Mouse (Mus musculus): ENCODE measurements around the gene Tesk1. TPM values are rescaled to one million over a fixed set of nuclear protein-coding genes. Genes with fewer than 3 reads are reported as not detected.

Gene Tesk1
- polyA plus RNA-seq (2016; fragmentation: Nextera tagmentation; extraction: Ambion mirVana): 7.1 and 8.3 TPM in 2 replicates

DNA sequence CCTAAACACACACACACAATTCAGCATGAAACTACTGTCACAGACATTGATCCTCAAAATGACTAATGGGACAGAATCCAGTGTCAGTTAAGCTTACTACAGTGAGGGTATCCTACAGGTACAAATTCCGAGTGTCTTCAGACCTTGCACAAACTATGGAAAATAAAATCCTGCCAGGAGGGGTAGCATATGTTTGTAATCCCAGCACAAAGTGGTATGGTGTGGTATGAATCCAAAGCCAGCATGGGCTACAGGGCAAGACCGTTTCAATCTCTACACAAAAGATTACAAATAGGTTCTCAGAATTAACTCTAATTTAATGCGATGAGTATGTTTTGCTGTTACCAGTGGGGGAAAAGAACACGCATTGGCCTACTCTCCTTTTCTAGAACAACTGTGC lies at the start of gene Tesk1:
TSS of gene Tesk1 (plus strand) at position 301 of the 400 bp plus-strand sequence.
- H3K36me3 ChIP-seq: peaks cover 21% of the 10 kb centered on the region
- peaks cover 16% of the 10 kb centered on the region for H3K4me1 ChIP-seq (replicated peaks)
- WGBS: 28% methylated on average over 4 of the region's 4 CpGs
- H3K4me3 ChIP-seq: peak within 1 kb of the TSS; percentile 91
- no peaks in the 10 kb centered on the region for H3K9me3 ChIP-seq
- no peak for DNase-seq (ENCODE audit: low spot score)
- H3K27ac ChIP-seq: peak within 1 kb of the TSS; percentile 97
- peaks cover 3% of the 10 kb centered on the region; the same call in 1 of the 2 replicates for H3K27me3 ChIP-seq (ENCODE audit: insufficient read depth, poor library complexity, severe bottlenecking)

DNA sequence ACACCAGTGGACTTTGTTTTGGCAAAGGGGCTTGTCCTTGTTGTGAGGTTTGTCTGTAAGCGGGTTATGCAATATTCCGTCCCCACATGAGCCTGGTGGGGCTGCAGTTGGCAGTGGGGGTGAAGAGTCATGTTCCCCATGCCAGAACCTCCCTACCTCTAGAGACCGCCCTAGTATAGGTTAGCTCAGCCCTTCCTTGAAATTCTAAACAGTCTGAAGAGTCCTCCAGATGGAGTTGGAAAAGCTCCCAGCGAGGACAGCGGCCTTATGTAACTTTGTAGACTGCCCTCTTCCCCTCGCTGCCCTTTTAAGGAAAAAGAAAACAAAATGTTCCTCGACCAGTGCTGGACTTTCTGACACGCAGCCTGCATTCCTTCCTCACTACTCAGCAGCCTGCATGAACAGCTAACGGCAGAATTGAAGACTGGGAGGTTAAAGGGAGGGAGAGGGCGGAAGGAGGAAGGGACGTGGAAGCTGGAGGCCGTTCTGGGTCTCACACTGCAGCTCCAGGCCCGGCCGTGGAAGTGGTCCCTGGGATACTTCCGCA lies 47.3 kb upstream of the Tesk1 start:
- no peak overlapping the region for H3K4me3 ChIP-seq
- peaks cover 40% of the 10 kb centered on the region for H3K4me1 ChIP-seq (replicated peaks)
- peak; percentile 38 for DNase-seq (ENCODE audit: low spot score)
- peak overlapping the region; percentile 70 for H3K27ac ChIP-seq
- no peaks in the 10 kb centered on the region for H3K9me3 ChIP-seq
- WGBS: 62% methylated on average over 15 of the region's 15 CpGs
- no peaks in the 10 kb centered on the region for H3K36me3 ChIP-seq
- H3K27me3 ChIP-seq (ENCODE audit: insufficient read depth, poor library complexity, severe bottlenecking): no peaks in the 10 kb centered on the region

DNA sequence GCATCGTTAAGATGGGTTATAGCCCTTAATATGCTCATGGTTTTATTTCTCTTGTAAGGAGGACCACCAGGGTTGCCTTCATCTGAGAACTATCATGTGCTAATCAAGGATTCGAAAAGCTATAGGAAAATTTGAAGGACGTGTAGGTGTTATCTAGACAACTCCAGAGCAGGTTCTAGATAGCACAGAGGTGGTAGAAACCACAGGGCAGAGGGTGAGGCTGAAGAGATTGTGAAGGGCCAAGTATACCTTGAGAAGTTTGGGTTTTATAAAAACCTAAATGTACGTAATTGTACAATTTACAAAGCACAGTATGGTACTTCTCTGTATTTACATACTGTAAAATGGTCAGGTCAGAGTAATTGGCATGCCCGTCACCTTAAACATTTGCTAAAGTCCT lies 46.6 kb upstream of the Tesk1 start:
- H3K9me3 ChIP-seq: no peaks in the 10 kb centered on the region
- peaks cover 43% of the 10 kb centered on the region for H3K4me1 ChIP-seq (replicated peaks)
- H3K4me3 ChIP-seq: no peak overlapping the region
- H3K27me3 ChIP-seq (ENCODE audit: insufficient read depth, poor library complexity, severe bottlenecking): no peaks in the 10 kb centered on the region
- no peaks in the 10 kb centered on the region for H3K36me3 ChIP-seq
- H3K27ac ChIP-seq: peak overlapping the region; percentile 70; the same call in 1 of the 2 replicates
- 92% methylated on average over 5 of the region's 5 CpGs for WGBS
- no peak for DNase-seq (ENCODE audit: low spot score)

DNA sequence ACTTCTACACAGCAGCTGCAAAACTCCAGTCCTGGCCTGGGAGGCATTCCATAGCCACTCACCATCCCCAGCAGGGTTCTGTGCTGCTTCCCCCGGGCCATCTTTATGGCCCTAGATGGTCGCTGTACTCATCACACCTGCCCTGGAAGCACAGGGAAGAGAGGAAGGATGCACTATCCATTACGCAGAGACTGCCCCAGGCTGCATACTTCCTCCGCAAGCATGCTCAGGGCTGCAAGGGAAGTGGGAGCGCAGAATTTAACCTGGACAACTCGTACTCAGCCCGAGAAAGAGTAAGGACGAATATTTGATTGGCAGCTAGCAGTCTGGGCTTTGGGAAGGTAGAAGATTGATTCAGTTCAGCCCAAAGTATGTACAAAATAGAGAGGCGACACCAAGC lies 45.9 kb upstream of the Tesk1 start:
- H3K9me3 ChIP-seq: no peaks in the 10 kb centered on the region
- 76% methylated on average over 9 of the region's 9 CpGs for WGBS
- no peaks in the 10 kb centered on the region for H3K36me3 ChIP-seq
- DNase-seq (ENCODE audit: low spot score): no peak
- no peaks in the 10 kb centered on the region for H3K27me3 ChIP-seq (ENCODE audit: insufficient read depth, poor library complexity, severe bottlenecking)
- H3K4me1 ChIP-seq (replicated peaks): peaks cover 48% of the 10 kb centered on the region
- no peak overlapping the region for H3K27ac ChIP-seq
- H3K4me3 ChIP-seq: no peak overlapping the region

DNA sequence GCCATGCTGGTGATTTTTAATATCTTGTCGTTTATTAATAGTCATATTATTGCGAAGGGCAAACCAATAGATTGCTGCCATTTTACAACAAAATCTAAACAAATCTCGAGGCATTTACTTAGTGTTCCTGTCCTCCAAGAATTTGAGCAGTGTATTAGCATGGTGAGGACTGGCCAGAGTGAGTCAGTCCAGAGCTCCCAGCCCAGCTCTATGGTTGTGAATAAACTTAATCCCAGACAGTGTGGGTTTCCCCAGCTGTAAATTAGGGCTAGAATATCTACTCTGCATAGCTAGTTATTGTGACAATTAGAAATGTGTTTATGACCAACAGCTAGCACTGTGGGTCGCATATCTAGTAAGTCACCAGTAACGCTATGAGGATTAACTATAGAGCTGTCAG lies 45.4 kb upstream of the Tesk1 start:
- Histone ChIP-seq H3K4me3 (no peak overlapping the region), H3K9me3 (no peaks in the 10 kb centered on the region), H3K4me1 (replicated peaks) (peaks cover 53% of the 10 kb centered on the region), H3K27me3 (ENCODE audit: insufficient read depth, poor library complexity, severe bottlenecking) (no peaks in the 10 kb centered on the region), H3K27ac (no peak overlapping the region), H3K36me3 (no peaks in the 10 kb centered on the region)
- no peak for DNase-seq (ENCODE audit: low spot score)
- WGBS: 89% methylated on average over 5 of the region's 5 CpGs

DNA sequence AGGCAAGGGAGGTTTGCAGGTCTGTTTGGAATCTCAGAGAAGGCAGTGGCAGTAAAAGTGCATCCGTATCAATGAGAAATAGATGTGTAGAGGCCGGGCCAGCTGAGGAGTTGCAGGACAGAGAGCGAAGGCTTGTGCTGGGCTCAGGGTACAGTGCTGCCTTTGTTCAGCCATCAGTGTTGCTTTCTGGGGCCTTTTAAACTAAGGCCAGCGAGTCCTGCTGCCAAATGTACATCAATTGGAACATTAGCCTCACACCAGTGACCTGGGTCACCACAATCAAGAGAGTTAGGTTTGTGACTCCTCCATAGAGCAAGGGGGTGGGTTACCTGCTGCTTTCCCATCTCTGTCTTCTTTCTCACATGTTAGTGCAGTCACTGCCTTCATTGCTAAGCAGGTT lies 43.7 kb upstream of the Tesk1 start:
- DNase-seq (ENCODE audit: low spot score): no peak
- 75% methylated on average over 4 of the region's 4 CpGs for WGBS
- H3K4me3 ChIP-seq: no peak overlapping the region
- H3K27ac ChIP-seq: 0 out of 2 replicates have a peak overlapping the region, but pooled peaks have one; percentile 3
- no peaks in the 10 kb centered on the region for H3K27me3 ChIP-seq (ENCODE audit: insufficient read depth, poor library complexity, severe bottlenecking)
- H3K9me3 ChIP-seq: no peaks in the 10 kb centered on the region
- H3K4me1 ChIP-seq (replicated peaks): peaks cover 49% of the 10 kb centered on the region
- H3K36me3 ChIP-seq: no peaks in the 10 kb centered on the region

DNA sequence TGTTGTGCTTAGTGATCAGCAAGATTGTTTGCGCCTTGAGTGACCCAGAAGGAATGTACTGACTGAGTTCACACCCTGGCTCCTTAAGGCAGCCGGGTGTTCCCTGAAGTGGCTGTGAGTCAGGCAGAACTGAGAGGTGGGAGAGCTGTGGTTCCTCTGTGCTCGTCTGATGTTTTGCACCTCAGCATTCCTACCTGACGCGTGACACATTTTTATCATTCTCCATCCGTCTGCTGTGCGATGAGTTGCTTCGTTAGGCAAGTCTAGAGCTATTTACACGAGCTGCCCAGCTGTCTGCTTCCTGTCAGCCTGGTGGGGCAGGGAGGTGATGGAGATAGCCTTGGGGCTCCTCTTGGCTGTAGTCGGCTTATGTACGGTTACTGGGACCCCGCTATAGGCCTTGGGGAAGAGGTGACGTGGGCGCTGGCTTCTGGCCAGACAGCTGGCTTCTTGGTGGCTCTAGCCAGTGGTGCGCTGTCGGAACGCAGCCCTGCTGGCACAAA lies 42.9 kb upstream of the Tesk1 start:
- peak overlapping the region; percentile 66; the same call in 1 of the 2 replicates for H3K27ac ChIP-seq
- DNase-seq (ENCODE audit: low spot score): no peak
- H3K36me3 ChIP-seq: no peaks in the 10 kb centered on the region
- 74% methylated on average over 17 of the region's 17 CpGs for WGBS
- H3K27me3 ChIP-seq (ENCODE audit: insufficient read depth, poor library complexity, severe bottlenecking): no peaks in the 10 kb centered on the region
- H3K4me1 ChIP-seq (replicated peaks): peaks cover 47% of the 10 kb centered on the region
- no peak overlapping the region for H3K4me3 ChIP-seq
- no peaks in the 10 kb centered on the region for H3K9me3 ChIP-seq

DNA sequence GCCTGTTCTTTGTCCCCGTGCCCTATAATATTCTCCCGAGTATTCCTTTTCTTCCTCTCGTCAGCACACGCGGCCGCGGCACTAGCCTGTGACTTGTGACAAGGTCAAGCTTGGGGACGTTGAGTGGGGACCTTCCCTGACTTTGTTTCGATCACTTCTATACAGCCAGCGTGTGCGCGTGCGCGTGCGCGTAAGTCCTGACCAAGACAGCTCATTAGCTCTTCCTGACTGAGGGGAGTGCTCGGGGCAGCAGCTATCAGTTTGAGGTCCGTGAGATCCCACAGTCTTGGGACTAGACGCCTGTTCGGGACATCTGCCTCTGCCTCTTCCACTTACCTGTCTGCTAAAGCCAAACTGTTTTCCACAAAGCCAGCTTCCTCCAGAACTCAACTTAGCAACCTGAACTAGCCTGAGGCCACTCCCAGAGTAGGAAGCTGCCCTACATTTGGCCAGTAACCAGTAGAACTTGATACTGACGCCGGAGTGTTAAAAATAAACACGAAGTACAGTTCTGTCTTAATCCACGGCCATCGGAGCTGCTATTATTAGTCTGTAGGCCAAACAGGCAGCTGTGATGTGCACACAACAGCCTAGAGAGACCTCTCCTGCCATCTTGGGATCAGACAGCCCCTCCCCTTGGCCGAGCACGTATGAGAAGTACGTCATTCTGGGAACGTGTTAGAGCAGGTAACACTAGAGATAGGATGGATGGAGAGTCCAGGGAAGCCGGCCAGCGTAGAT lies 42.2 kb upstream of the Tesk1 start:
- Histone ChIP-seq H3K36me3 (no peaks in the 10 kb centered on the region), H3K4me3 (no peak overlapping the region), H3K27ac (peak overlapping the region; percentile 66; the same call in 1 of the 2 replicates), H3K9me3 (no peaks in the 10 kb centered on the region), H3K4me1 (replicated peaks) (peaks cover 41% of the 10 kb centered on the region), H3K27me3 (ENCODE audit: insufficient read depth, poor library complexity, severe bottlenecking) (no peaks in the 10 kb centered on the region)
- no peak for DNase-seq (ENCODE audit: low spot score)
- WGBS: 85% methylated on average over 31 of the region's 31 CpGs

DNA sequence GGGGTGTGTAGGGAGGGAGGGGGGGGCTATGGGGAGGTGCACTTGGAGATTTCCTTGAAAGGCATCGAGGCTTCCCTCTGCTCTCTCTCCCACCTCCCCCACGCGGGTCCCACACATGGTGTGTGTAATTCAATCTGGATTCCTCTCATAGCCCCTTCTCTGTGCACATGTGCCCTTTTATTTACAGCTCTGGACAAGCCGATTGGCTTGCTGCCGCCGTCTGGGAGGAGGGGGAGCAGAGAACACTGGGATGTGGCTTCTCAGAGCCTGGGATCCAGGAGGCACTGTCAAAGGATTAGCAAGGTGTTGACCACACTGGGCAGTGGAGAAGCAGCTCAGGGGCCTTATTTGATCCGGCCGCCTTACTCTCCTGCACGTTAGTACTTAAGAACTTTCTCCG lies 40.8 kb upstream of the Tesk1 start:
- Histone ChIP-seq H3K27ac (peak overlapping the region; percentile 59), H3K4me1 (replicated peaks) (peaks cover 47% of the 10 kb centered on the region), H3K27me3 (ENCODE audit: insufficient read depth, poor library complexity, severe bottlenecking) (no peaks in the 10 kb centered on the region), H3K9me3 (no peaks in the 10 kb centered on the region), H3K36me3 (no peaks in the 10 kb centered on the region), H3K4me3 (no peak overlapping the region)
- peak; percentile 54 for DNase-seq (ENCODE audit: low spot score)
- WGBS: 39% methylated on average over 10 of the region's 10 CpGs

DNA sequence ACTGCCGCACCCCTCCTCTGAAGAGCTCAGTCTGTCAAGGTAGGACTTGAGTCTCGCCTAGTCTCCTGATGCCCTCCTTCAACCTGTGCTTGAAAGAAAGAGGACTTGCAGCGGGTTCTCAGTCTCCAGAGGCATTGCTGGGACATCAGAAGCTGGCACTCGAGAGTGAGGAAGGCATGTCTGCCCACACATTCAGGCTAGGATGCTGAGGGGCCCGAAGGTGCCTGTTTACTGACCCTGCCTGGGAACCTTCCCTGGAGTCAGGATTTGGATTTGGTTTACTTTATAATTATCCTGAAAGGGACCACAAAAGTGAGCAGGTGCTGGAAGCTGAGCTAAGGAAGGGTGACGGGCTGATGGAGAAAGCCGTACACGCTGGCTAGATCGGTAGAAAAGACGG lies 40.3 kb upstream of the Tesk1 start:
- Histone ChIP-seq H3K4me3 (no peak overlapping the region), H3K27ac (peak overlapping the region; percentile 59; the same call in 1 of the 2 replicates), H3K36me3 (no peaks in the 10 kb centered on the region), H3K27me3 (ENCODE audit: insufficient read depth, poor library complexity, severe bottlenecking) (no peaks in the 10 kb centered on the region), H3K4me1 (replicated peaks) (peaks cover 52% of the 10 kb centered on the region), H3K9me3 (no peaks in the 10 kb centered on the region)
- 88% methylated on average over 10 of the region's 10 CpGs for WGBS
- no peak for DNase-seq (ENCODE audit: low spot score)

DNA sequence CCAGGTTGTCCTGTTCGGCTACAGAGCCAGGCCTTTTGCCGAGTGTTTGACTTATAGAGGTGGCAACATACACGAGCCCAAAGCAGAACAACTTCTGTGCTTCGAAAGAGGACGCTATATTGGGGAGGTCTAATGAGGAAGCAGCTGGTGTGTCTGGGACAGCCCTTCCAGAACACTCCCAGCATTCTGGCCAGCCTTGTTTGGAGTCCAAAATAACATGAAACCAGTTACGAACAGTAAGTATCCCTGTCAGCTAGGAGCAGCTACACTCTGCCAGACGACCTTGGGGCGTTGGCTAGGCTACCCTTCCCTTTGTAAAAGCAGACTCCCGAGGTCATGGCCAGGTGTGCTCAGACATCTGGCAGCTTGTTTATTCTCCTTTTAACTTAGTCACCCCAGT lies 39.5 kb upstream of the Tesk1 start:
- peaks cover 59% of the 10 kb centered on the region for H3K4me1 ChIP-seq (replicated peaks)
- no peak overlapping the region for H3K27ac ChIP-seq

DNA sequence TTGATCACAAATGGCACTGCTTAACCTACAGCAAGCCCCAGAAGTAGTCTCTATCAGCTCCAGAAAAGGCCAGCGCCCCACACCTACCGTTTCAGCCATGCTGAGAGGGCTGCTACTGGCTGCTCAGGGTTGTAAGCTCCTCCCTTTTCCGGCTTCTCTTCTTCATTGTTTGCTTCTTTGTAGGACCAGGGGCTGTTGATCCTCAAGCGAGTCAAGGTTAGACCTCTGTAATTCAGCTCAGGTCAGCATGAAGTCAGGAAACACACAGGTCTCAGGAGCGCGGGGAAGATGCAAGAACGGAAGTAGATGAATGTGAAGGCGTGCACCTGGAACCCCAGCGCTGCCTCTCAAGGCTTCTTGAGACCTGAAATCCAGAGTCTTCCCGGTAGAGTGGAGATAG lies 37.0 kb upstream of the Tesk1 start:
- H3K4me3 ChIP-seq: no peak overlapping the region
- no peaks in the 10 kb centered on the region for H3K27me3 ChIP-seq (ENCODE audit: insufficient read depth, poor library complexity, severe bottlenecking)
- 89% methylated on average over 10 of the region's 10 CpGs for WGBS
- peaks cover 50% of the 10 kb centered on the region for H3K4me1 ChIP-seq (replicated peaks)
- peak overlapping the region; percentile 91; the same call in 1 of the 2 replicates for H3K27ac ChIP-seq
- H3K9me3 ChIP-seq: no peaks in the 10 kb centered on the region
- DNase-seq (ENCODE audit: low spot score): no peak
- no peaks in the 10 kb centered on the region for H3K36me3 ChIP-seq

More for the DNA sequence above, 39.5 kb upstream of the Tesk1 start:
- Histone ChIP-seq H3K27me3 (ENCODE audit: insufficient read depth, poor library complexity, severe bottlenecking) (no peaks in the 10 kb centered on the region), H3K36me3 (no peaks in the 10 kb centered on the region), H3K4me3 (no peak overlapping the region), H3K9me3 (no peaks in the 10 kb centered on the region)
- DNase-seq (ENCODE audit: low spot score): no peak
- WGBS: 89% methylated on average over 9 of the region's 9 CpGs

Measured in hindbrain, embryonic 10.5 days (tissue).